Mouse (Mus musculus): ENCODE measurements at regions not wholly inside any gene's neighbourhood (a gene's known extent, or its start where the extent isn't known, plus 50 kb on each side); places are given as distances from the start of the nearest gene placed in this dataset.

DNA sequence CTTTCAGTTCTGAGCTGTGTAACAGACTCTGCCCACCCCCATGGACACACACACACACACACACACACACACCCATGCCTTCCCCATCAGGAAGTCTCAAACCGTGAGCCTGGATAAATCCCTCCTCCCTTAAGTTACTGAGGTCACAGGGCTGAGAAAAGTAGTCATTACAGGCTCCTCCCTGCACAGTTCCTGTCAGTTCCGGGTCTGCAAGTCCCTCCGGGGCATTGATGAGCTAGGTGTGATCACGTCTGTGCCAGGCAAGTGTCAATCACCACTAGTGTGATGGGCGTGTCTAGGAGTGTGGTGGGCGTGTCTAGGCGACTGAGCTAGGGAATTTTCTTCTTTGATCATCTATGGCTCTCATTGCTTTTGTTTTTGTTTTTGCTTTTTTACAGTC, 189.6 kb upstream of the Rpl38 start:
- Histone ChIP-seq H3K27me3 (ENCODE audit: poor library complexity, severe bottlenecking) (peaks cover 20% of the 10 kb centered on the region), H3K4me1 (peaks cover 43% of the 10 kb centered on the region), H3K4me3 (peak overlapping the region; percentile 24; the same call in 1 of the 2 replicates), H3K27ac (no peak overlapping the region), H3K36me3 (replicated peaks) (no peaks in the 10 kb centered on the region), H3K9me3 (no peaks in the 10 kb centered on the region)
- WGBS, result 19% methylated on average over 7 of the region's 7 CpGs
- DNase-seq (ENCODE audit: extremely low spot score, low spot score), result no peak

GRCm38 (mm10) chr11:114477365-114477764, 191.0 kb upstream of the Rpl38 start:
- 67% methylated on average over 3 of the region's 3 CpGs for WGBS
- H3K4me3 ChIP-seq, result no peak overlapping the region
- H3K27me3 ChIP-seq (ENCODE audit: poor library complexity, severe bottlenecking), result peaks cover 34% of the 10 kb centered on the region
- DNase-seq (ENCODE audit: extremely low spot score, low spot score), result peak; percentile 37
- peaks cover 56% of the 10 kb centered on the region for H3K4me1 ChIP-seq
- no peak overlapping the region for H3K27ac ChIP-seq
- H3K36me3 ChIP-seq (replicated peaks), result no peaks in the 10 kb centered on the region
- no peaks in the 10 kb centered on the region for H3K9me3 ChIP-seq

GRCm38 (mm10) chr11:114472501-114473260, 195.6 kb upstream of the Rpl38 start:
- H3K9me3 ChIP-seq, result no peaks in the 10 kb centered on the region
- H3K4me3 ChIP-seq, result peak overlapping the region; percentile 16; the same call in 1 of the 2 replicates
- peaks cover 69% of the 10 kb centered on the region for H3K27me3 ChIP-seq (ENCODE audit: poor library complexity, severe bottlenecking)
- H3K27ac ChIP-seq, result peak overlapping the region; percentile 63; the same call in 1 of the 2 replicates
- H3K36me3 ChIP-seq (replicated peaks), result no peaks in the 10 kb centered on the region
- DNase-seq (ENCODE audit: extremely low spot score, low spot score), result no peak
- H3K4me1 ChIP-seq, result peaks cover 56% of the 10 kb centered on the region
- 13% methylated on average over 22 of the region's 22 CpGs for WGBS

GRCm38 (mm10) chr11:114468394-114468793, 199.9 kb upstream of the Rpl38 start:
- no peaks in the 10 kb centered on the region for H3K36me3 ChIP-seq (replicated peaks)
- no peak for DNase-seq (ENCODE audit: extremely low spot score, low spot score)
- peaks cover 77% of the 10 kb centered on the region for H3K27me3 ChIP-seq (ENCODE audit: poor library complexity, severe bottlenecking)
- WGBS, result 5% methylated on average over 8 of the region's 8 CpGs
- no peak overlapping the region for H3K4me3 ChIP-seq
- peaks cover 51% of the 10 kb centered on the region for H3K4me1 ChIP-seq
- H3K9me3 ChIP-seq, result no peaks in the 10 kb centered on the region
- no peak overlapping the region for H3K27ac ChIP-seq

DNA sequence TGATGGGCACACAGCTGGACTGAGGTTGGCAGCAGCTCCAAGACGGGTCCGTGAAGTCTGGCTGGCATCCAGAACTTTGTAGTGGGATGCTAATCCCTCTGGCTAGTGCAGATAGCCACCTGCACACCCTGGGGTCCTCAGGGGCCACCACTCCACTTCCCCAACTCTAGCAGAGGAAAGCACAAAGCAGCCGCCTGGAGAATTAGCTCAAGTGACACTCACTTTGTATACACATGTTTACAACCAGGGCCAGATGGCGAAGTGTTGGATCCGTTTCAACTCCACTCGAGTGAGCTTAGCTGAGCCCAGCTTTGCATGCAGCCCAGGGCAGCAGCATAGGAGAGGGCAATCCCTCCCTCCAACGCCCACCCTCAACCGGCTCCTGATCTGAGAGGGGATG, 200.5 kb upstream of the Rpl38 start:
- WGBS, result 20% methylated on average over 8 of the region's 8 CpGs
- H3K4me3 ChIP-seq, result no peak overlapping the region
- H3K36me3 ChIP-seq (replicated peaks), result no peaks in the 10 kb centered on the region
- no peak for DNase-seq (ENCODE audit: extremely low spot score, low spot score)
- H3K27ac ChIP-seq, result 0 out of 2 replicates have a peak overlapping the region, but pooled peaks have one; percentile 40
- H3K4me1 ChIP-seq, result peaks cover 49% of the 10 kb centered on the region
- peaks cover 71% of the 10 kb centered on the region for H3K27me3 ChIP-seq (ENCODE audit: poor library complexity, severe bottlenecking)
- no peaks in the 10 kb centered on the region for H3K9me3 ChIP-seq

GRCm38 (mm10) chr11:114465486-114465885, 202.8 kb upstream of the Rpl38 start:
- 60% methylated on average over 5 of the region's 5 CpGs for WGBS
- DNase-seq (ENCODE audit: extremely low spot score, low spot score), result no peak
- H3K27ac ChIP-seq, result no peak overlapping the region
- no peaks in the 10 kb centered on the region for H3K9me3 ChIP-seq
- H3K36me3 ChIP-seq (replicated peaks), result no peaks in the 10 kb centered on the region
- peaks cover 42% of the 10 kb centered on the region for H3K4me1 ChIP-seq
- H3K4me3 ChIP-seq, result no peak overlapping the region
- H3K27me3 ChIP-seq (ENCODE audit: poor library complexity, severe bottlenecking), result peaks cover 51% of the 10 kb centered on the region

- Histone ChIP-seq H3K9me3 (no peaks in the 10 kb centered on the region), H3K36me3 (replicated peaks) (no peaks in the 10 kb centered on the region), H3K27me3 (ENCODE audit: poor library complexity, severe bottlenecking) (peaks cover 28% of the 10 kb centered on the region), H3K4me3 (no peak overlapping the region), H3K27ac (no peak overlapping the region), H3K4me1 (peaks cover 30% of the 10 kb centered on the region)
- DNase-seq (ENCODE audit: extremely low spot score, low spot score), result no peak
- 28% methylated on average over 6 of the region's 6 CpGs for WGBS
Observed at GRCm38 (mm10) chr11:114462755-114463374, 205.5 kb upstream of the Rpl38 start.

DNA sequence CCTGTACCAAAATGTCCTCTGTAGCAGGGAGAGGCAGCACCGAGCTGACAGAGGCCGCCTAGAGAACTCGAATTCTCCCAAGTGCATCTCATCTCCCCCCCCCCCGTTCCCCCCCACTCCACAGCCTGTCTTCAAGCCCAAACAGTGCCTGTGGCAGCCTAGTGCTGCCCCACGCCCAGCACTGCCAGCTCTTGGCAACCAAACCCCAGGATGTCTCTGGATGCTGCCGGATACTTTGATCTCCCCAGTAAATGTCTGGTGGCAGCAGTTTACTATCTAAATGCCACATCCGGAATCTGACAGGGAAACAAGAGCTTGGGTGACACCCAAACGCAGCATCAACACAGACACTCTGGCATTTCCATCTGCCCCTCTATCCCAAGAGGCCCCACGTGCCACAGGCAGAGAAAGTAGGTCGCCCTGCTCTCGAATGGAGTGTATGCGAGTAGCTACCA, 213.4 kb upstream of the Rpl38 start:
- Histone ChIP-seq H3K4me1 (peaks cover 18% of the 10 kb centered on the region), H3K36me3 (replicated peaks) (no peaks in the 10 kb centered on the region), H3K27ac (0 out of 2 replicates have a peak overlapping the region, but pooled peaks have one; percentile 41), H3K27me3 (ENCODE audit: poor library complexity, severe bottlenecking) (no peaks in the 10 kb centered on the region), H3K9me3 (no peaks in the 10 kb centered on the region), H3K4me3 (no peak overlapping the region)
- no peak for DNase-seq (ENCODE audit: extremely low spot score, low spot score)
- 79% methylated on average over 12 of the region's 12 CpGs for WGBS

DNA sequence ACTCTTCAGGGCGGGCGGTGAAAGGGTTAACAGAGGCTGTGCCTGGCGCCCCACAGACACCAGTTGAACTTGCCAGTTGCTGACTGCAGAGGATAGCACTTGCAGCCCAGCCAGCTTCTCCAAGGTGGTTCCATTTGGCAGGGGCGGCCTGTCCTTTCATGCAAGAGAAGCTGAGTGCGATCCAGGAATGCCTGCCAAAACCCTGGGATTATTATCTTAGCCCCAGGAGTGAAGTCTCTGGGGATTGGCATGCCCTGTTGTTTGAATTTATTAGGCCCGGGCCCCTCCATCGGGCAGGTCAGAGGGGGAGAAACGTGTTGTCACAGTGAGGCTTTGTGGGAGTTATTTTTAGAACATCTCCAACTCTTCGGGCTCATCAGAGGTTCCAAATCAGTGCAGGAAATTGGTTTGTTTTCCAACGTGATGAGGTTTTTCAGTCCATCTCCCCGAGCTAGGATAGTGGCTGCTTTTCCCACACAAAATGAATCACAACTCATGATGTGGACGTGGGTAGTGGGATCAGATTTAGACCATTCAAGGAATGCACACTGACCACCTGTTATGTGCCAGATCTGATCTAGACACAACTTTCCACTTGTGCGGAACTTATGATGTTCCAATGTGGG, 219.4 kb upstream of the Rpl38 start:
- WGBS, result 58% methylated on average over 13 of the region's 13 CpGs

DNA sequence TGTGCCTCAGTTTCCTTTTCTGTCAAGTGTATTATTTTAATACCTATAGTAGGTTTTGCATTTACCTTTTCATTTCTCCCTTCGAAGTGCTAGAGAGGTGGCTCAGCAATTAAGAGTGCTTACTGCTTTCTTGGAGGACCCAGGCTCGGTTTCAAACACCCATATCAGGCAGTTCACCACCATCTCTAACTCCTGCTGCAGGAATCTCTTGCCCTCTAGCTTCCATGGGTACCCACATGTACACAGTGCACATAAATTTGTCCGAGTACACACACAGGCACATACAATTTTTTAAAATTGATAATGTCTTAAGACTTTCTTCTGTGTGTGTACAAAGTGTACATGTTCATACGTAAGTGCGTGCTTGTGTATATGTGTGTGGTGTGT, 220.9 kb upstream of the Rpl38 start:
- H3K4me1 ChIP-seq, result peaks cover 37% of the 10 kb centered on the region
- no peak for DNase-seq (ENCODE audit: extremely low spot score, low spot score)
- H3K27me3 ChIP-seq (ENCODE audit: poor library complexity, severe bottlenecking), result peaks cover 41% of the 10 kb centered on the region
- WGBS, result 85% methylated on average over 5 of the region's 5 CpGs
- no peaks in the 10 kb centered on the region for H3K36me3 ChIP-seq (replicated peaks)
- H3K9me3 ChIP-seq, result no peaks in the 10 kb centered on the region
- H3K4me3 ChIP-seq, result peak overlapping the region; percentile 49; the same call in 1 of the 2 replicates
- H3K27ac ChIP-seq, result no peak overlapping the region

More for the DNA sequence above, 219.4 kb upstream of the Rpl38 start:
- Histone ChIP-seq H3K27ac (no peak overlapping the region), H3K4me3 (no peak overlapping the region), H3K27me3 (ENCODE audit: poor library complexity, severe bottlenecking) (peaks cover 27% of the 10 kb centered on the region), H3K36me3 (replicated peaks) (no peaks in the 10 kb centered on the region), H3K4me1 (peaks cover 35% of the 10 kb centered on the region), H3K9me3 (no peaks in the 10 kb centered on the region)
- no peak for DNase-seq (ENCODE audit: extremely low spot score, low spot score)

GRCm38 (mm10) chr11:114446617-114447460, 221.5 kb upstream of the Rpl38 start:
- no peaks in the 10 kb centered on the region for H3K36me3 ChIP-seq (replicated peaks)
- H3K4me1 ChIP-seq, result peaks cover 42% of the 10 kb centered on the region
- WGBS, result 13% methylated on average over 23 of the region's 23 CpGs
- peak; percentile 45 for DNase-seq (ENCODE audit: extremely low spot score, low spot score)
- peak overlapping the region; percentile 49 for H3K4me3 ChIP-seq
- H3K27me3 ChIP-seq (ENCODE audit: poor library complexity, severe bottlenecking), result peaks cover 48% of the 10 kb centered on the region
- H3K9me3 ChIP-seq, result no peaks in the 10 kb centered on the region
- H3K27ac ChIP-seq, result peak overlapping the region; percentile 66

DNA sequence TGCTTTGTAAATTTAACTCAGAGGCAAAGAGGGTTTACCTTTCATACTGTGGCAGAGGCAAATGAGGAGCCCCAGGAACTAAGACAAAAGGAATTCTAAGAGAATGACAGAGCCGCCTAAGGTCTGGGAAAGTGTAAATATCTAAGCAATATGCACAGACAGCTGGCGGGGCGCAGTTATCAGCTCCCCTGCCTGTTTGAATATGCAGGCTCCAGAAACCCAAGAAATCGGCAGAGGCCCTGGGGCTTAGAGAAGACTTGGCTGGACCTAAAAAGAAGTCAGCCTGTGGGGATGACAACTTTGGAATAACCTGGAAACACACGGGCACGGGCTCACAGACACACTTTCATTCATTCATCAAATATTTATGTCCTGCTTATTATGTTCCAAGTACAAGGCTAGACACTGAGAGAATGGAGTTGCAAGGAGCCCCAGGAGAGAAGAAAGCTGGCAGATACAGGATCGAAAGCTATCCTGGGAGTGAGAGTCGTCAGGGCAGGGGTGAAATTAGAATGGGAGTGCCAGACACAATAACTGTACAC, 222.2 kb upstream of the Rpl38 start:
- H3K36me3 ChIP-seq (replicated peaks), result no peaks in the 10 kb centered on the region
- no peaks in the 10 kb centered on the region for H3K9me3 ChIP-seq
- H3K27me3 ChIP-seq (ENCODE audit: poor library complexity, severe bottlenecking), result peaks cover 51% of the 10 kb centered on the region
- H3K4me1 ChIP-seq, result peaks cover 42% of the 10 kb centered on the region
- no peak for DNase-seq (ENCODE audit: extremely low spot score, low spot score)
- peak overlapping the region; percentile 49 for H3K4me3 ChIP-seq
- H3K27ac ChIP-seq, result no peak overlapping the region; the same call in 1 of the 2 replicates
- WGBS, result 6% methylated on average over 8 of the region's 8 CpGs

All from forebrain, embryonic 10.5 days (tissue).